Mouse (Mus musculus): ENCODE data around the gene Ccser1. TPM values are rescaled to one million over a fixed set of nuclear protein-coding genes. Genes with fewer than 3 reads are reported as not detected.

Ccser1 gene
- polyA plus RNA-seq, 1 experiment from 2014 or later: 6.1 TPM

DNA sequence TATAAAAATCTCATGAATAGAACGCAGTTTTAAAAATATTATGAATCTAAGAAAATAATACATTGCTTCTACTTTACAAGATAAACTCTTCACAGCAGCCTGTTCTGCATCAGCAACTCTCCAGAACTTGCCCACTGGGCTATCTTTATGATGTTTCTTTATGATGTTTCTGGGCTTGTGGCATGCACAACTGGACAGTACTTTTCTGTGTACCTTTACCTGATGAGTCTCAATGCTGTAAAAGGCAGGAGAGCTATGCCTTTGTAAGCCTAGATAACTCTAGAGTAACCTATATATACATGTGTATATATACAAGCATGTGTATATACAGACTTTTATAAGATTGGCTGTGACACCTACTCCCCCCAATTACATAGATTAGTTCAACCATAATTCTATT lies 1084.4 kb downstream of the Ccser1 start:
- Histone ChIP-seq H3K36me3 (ENCODE audit: control insufficient read depth, insufficient read depth, low read length) (no peaks in the 10 kb centered on the region), H3K4me2 (no peak overlapping the region), H3K4me3 (ENCODE audit: low read depth, low read length) (no peak overlapping the region), H3K27me3 (ENCODE audit: control insufficient read depth, insufficient read depth, low read length) (no peaks in the 10 kb centered on the region), H3K27ac (ENCODE audit: low read depth, low read length) (no peak overlapping the region), H3K4me1 (ENCODE audit: control insufficient read depth, insufficient read depth, low read length) (no peaks in the 10 kb centered on the region), H3K9me3 (ENCODE audit: control insufficient read depth, low read length) (no peaks in the 10 kb centered on the region), H3K9ac (ENCODE audit: low read length) (no peak overlapping the region)
- 83% methylated on average over 1 of the region's 1 CpGs for WGBS
- ATAC-seq (ENCODE audit: low FRiP score): no peak
- DNase-seq (ENCODE audit: low spot score, missing footprints): no peak

DNA sequence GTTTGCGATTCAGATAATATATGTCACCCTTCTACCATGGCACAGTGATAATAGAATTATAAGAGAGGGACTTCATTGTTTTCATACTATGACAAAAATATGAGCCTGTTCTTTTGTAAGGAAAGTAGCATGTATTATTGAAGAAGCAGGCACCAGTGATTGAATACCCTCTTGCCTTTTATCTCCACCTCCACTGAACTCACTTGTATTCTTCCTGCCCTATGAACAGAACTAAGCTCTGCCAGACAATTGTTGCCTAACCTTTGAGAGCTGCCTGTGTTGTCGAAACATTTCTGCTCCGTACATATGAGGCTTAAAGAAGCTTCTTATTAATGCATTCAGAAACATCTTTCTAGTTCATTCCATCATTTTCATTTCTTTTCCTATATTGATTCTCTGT lies 1101.1 kb downstream of the Ccser1 start:
- no peak overlapping the region for H3K27ac ChIP-seq (ENCODE audit: low read depth, low read length)
- H3K4me1 ChIP-seq (ENCODE audit: control insufficient read depth, insufficient read depth, low read length): no peaks in the 10 kb centered on the region
- no peak overlapping the region for H3K4me3 ChIP-seq (ENCODE audit: low read depth, low read length)
- WGBS: 51% methylated on average over 3 of the region's 3 CpGs
- DNase-seq (ENCODE audit: low spot score, missing footprints): no peak
- ATAC-seq (ENCODE audit: low FRiP score): no peak
- no peak overlapping the region for H3K9ac ChIP-seq (ENCODE audit: low read length)
- H3K9me3 ChIP-seq (ENCODE audit: control insufficient read depth, low read length): no peaks in the 10 kb centered on the region
- no peaks in the 10 kb centered on the region for H3K27me3 ChIP-seq (ENCODE audit: control insufficient read depth, insufficient read depth, low read length)
- H3K36me3 ChIP-seq (ENCODE audit: control insufficient read depth, insufficient read depth, low read length): no peaks in the 10 kb centered on the region
- H3K4me2 ChIP-seq: no peak overlapping the region

DNA sequence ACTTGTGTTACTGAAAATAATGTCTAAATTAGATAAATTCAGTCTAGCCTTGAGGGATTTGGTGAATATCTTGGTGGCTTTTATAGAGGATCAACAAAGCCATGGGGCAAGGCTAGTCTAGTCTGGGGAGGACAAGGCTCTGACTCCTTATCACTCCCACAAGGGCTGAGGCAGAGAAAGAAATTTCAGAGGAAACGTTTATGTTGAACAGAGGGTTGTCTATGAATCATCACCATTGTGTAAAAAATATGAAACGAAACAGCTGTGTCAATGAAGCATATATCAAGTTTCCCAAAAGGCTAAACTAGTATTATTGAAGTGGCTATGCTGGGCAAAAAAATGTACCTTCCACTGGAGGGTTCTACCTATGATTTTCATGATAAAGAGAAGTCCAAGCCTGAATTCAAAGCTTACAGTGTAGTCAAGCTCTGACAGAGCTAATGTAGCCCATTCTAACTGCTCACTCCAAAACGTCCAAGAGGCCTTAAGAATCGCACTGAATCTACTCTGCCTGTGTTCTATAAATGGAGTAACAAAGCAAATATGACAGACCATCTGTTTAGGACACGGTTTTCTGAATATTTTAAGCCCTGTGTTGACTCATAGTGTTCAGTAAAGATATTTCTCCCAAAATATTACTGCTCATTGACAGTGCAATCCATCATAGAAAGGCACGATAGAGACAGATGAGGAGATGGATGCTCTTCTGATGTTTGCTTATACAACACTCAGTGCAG lies 1121.6 kb downstream of the Ccser1 start:
- no peaks in the 10 kb centered on the region for H3K4me1 ChIP-seq (ENCODE audit: control insufficient read depth, insufficient read depth, low read length)
- H3K4me3 ChIP-seq (ENCODE audit: low read depth, low read length): no peak overlapping the region
- H3K27ac ChIP-seq (ENCODE audit: low read depth, low read length): no peak overlapping the region
- ATAC-seq (ENCODE audit: low FRiP score): no peak
- H3K9me3 ChIP-seq (ENCODE audit: control insufficient read depth, low read length): no peaks in the 10 kb centered on the region
- no peaks in the 10 kb centered on the region for H3K27me3 ChIP-seq (ENCODE audit: control insufficient read depth, insufficient read depth, low read length)
- no peak overlapping the region for H3K9ac ChIP-seq (ENCODE audit: low read length)
- H3K4me2 ChIP-seq: no peak overlapping the region
- 80% methylated on average over 6 of the region's 6 CpGs for WGBS
- no peaks in the 10 kb centered on the region for H3K36me3 ChIP-seq (ENCODE audit: control insufficient read depth, insufficient read depth, low read length)
- no peak for DNase-seq (ENCODE audit: low spot score, missing footprints)

DNA sequence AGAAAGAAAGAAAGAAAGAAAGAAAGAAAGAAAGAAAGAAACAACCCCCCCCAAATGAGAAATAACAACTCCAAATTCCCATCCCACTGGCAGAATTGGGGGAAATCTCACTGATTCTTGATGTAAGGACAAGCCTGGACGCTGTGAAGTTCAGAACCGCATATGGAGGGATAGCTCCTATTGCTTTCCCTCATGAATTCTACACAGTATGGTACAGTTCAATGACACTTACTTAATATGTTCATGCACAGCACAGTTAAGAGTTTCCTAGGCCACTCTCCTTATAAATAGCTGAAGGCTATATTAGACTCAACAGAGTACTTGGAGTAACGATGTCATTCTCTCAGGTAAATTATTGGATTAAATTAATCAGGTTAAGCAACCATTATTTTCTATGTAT lies 1138.5 kb downstream of the Ccser1 start:
- H3K4me1 ChIP-seq (ENCODE audit: control insufficient read depth, insufficient read depth, low read length): no peaks in the 10 kb centered on the region
- DNase-seq (ENCODE audit: low spot score, missing footprints) (no peak), ATAC-seq (ENCODE audit: low FRiP score) (no peak)
- H3K27ac ChIP-seq (ENCODE audit: low read depth, low read length): no peak overlapping the region
- WGBS: 81% methylated on average over 3 of the region's 3 CpGs
- H3K9ac ChIP-seq (ENCODE audit: low read length): no peak overlapping the region
- H3K36me3 ChIP-seq (ENCODE audit: control insufficient read depth, insufficient read depth, low read length): no peaks in the 10 kb centered on the region
- H3K4me3 ChIP-seq (ENCODE audit: low read depth, low read length): no peak overlapping the region
- H3K27me3 ChIP-seq (ENCODE audit: control insufficient read depth, insufficient read depth, low read length): no peaks in the 10 kb centered on the region
- no peaks in the 10 kb centered on the region for H3K9me3 ChIP-seq (ENCODE audit: control insufficient read depth, low read length)
- H3K4me2 ChIP-seq: no peak overlapping the region

DNA sequence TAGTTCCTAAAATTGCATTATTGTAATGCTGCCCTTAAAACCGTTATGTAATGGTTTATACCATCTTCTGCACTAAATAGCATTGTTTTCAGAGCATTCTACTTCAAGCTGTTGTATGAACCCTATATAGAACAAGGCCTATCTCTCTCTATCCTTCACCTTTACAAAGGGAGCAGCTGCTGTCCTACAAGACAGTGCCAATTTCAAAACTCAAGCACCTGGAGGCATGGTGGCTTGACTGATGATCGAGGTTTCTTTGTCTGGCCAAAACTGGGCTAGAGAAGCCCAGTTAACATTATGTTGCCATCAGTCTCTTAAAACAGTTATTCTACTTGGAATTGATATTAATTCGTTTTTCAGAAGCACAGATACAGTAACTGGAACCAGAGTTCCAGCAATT lies 1160.2 kb downstream of the Ccser1 start:
- no peak for DNase-seq (ENCODE audit: low spot score, missing footprints)
- 71% methylated on average over 3 of the region's 3 CpGs for WGBS
- Histone ChIP-seq H3K9ac (ENCODE audit: low read length) (no peak overlapping the region), H3K36me3 (ENCODE audit: control insufficient read depth, insufficient read depth, low read length) (no peaks in the 10 kb centered on the region), H3K9me3 (ENCODE audit: control insufficient read depth, low read length) (no peaks in the 10 kb centered on the region), H3K4me1 (ENCODE audit: control insufficient read depth, insufficient read depth, low read length) (no peaks in the 10 kb centered on the region), H3K27me3 (ENCODE audit: control insufficient read depth, insufficient read depth, low read length) (no peaks in the 10 kb centered on the region), H3K4me2 (no peak overlapping the region), H3K4me3 (ENCODE audit: low read depth, low read length) (no peak overlapping the region), H3K27ac (ENCODE audit: low read depth, low read length) (no peak overlapping the region)
- no peak for ATAC-seq (ENCODE audit: low FRiP score)

DNA sequence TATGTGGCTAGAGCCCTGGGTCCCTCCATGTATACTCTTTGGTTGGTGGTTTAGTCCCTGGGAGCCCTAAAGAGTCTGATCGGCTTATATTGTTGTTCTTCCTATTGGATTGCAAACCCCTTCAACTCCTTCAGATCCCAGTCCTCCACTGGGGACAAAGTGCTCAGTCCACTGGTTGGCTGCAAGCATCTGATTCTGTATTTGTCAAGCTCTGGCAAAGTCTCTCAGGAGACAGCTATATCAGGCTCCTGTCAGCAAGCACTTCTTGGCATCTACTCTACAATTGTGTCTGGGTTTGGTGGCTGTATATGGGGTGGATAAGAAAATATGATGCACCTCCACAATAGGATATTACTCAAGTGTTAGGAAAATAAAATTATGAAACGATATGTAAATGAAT lies 1187.7 kb downstream of the Ccser1 start:
- Histone ChIP-seq H3K27me3 (ENCODE audit: control insufficient read depth, insufficient read depth, low read length) (no peaks in the 10 kb centered on the region), H3K4me3 (ENCODE audit: low read depth, low read length) (no peak overlapping the region), H3K9me3 (ENCODE audit: control insufficient read depth, low read length) (no peaks in the 10 kb centered on the region), H3K4me1 (ENCODE audit: control insufficient read depth, insufficient read depth, low read length) (no peaks in the 10 kb centered on the region), H3K27ac (ENCODE audit: low read depth, low read length) (no peak overlapping the region), H3K9ac (ENCODE audit: low read length) (no peak overlapping the region), H3K36me3 (ENCODE audit: control insufficient read depth, insufficient read depth, low read length) (no peaks in the 10 kb centered on the region), H3K4me2 (no peak overlapping the region)
- no peak for ATAC-seq (ENCODE audit: low FRiP score)
- 95% methylated on average over 2 of the region's 2 CpGs for WGBS
- no peak for DNase-seq (ENCODE audit: low spot score, missing footprints)

Measured in midbrain, embryonic 11.5 days (tissue).